Mouse (Mus musculus): ENCODE data around the gene Agpat4. TPM values are rescaled to one million over a fixed set of nuclear protein-coding genes. Genes with fewer than 3 reads are reported as not detected.

The Agpat4 gene
- polyA plus RNA-seq, 1 experiment: not detected

DNA sequence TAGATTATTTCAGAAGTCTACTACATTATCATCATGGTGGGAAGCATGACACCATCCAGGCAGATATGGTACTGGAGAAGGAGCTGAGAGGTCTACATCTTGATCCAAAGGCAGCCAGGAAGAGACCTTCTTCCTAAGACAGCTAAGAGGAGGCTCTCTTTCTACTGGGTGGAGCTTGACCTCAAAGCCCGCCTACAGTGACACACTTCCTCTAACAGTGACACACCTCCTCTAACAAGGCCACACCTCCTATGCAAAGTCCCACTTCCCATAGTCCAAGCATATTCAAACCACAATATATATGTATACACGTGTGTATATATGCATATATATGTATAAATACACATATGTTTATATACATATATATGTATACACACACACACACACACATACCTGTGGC is 32.5 kb downstream of the Agpat4 start:
- no peak overlapping the region for H3K4me3 ChIP-seq (ENCODE audit: insufficient read depth, low read depth, low read length)
- peaks cover 18% of the 10 kb centered on the region for H3K4me1 ChIP-seq (ENCODE audit: control insufficient read depth, insufficient read depth, low read length)
- 95% methylated on average over 2 of the region's 2 CpGs for WGBS
- TF ChIP-seq POLR2A (IDR thresholded peaks at IDR 0.05; ENCODE audit: insufficient read depth, low read depth, low read length): no peak
- no peak for TF ChIP-seq CTCF (IDR thresholded peaks at IDR 0.05; ENCODE audit: insufficient read depth, low read depth, low read length)
- H3K27ac ChIP-seq (ENCODE audit: insufficient read depth, low read depth, low read length): no peak overlapping the region

DNA sequence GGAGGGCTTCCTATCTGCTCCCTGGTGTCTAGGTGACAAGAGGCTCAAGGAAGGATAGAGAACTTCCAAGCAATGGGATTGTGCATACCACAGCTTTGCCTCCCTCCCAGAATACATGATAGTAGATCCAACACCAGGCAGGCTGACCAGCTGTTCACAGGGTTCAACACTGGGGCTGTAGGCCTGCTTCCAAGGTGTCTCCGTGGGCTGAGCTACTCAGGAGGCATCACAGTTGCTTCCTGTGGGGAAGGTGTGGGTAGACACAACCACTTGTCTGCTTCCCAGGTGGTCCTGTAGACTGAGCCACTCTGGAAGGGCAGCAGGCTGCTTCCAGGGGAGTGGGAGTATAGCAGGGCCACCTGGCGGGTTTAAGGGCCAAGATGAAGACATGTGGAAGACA is 35.8 kb downstream of the Agpat4 start:
- Histone ChIP-seq H3K4me3 (ENCODE audit: insufficient read depth, low read depth, low read length) (no peak overlapping the region), H3K4me1 (ENCODE audit: control insufficient read depth, insufficient read depth, low read length) (peaks cover 21% of the 10 kb centered on the region), H3K27ac (ENCODE audit: insufficient read depth, low read depth, low read length) (0 out of 2 replicates have a peak overlapping the region, but pooled peaks have one; percentile 25)
- WGBS: 83% methylated on average over 2 of the region's 2 CpGs
- TF ChIP-seq POLR2A (IDR thresholded peaks at IDR 0.05; ENCODE audit: insufficient read depth, low read depth, low read length) (no peak), CTCF (IDR thresholded peaks at IDR 0.05; ENCODE audit: insufficient read depth, low read depth, low read length) (no peak)

DNA sequence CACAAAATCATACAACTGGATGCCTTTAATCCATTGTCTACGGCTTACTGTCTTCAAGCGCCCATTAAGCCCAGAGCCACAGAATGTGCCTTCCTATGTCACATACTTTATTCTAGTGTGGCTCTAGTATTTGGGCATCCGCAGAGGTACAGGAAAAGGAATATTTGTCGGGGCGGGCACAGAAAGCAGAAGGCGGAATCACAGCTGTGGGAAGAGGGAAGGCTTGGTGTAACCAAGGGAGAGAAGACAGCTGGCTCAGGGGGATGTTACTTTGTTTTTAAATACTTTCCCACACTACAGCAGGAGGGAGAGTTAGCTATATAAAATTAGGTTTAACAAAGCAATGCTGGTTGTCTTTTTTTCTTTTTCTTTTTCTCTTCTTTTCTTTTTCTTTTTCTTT is 36.7 kb downstream of the Agpat4 start:
- 35% methylated on average over 6 of the region's 6 CpGs for WGBS
- no peak for TF ChIP-seq CTCF (IDR thresholded peaks at IDR 0.05; ENCODE audit: insufficient read depth, low read depth, low read length)
- TF ChIP-seq POLR2A (IDR thresholded peaks at IDR 0.05; ENCODE audit: insufficient read depth, low read depth, low read length): no peak
- Histone ChIP-seq H3K27ac (ENCODE audit: insufficient read depth, low read depth, low read length) (no peak overlapping the region), H3K4me3 (ENCODE audit: insufficient read depth, low read depth, low read length) (no peak overlapping the region), H3K4me1 (ENCODE audit: control insufficient read depth, insufficient read depth, low read length) (peaks cover 25% of the 10 kb centered on the region)

GRCm38 (mm10) chr17:12155872-12156271 is 37.4 kb downstream of the Agpat4 start:
- peaks cover 28% of the 10 kb centered on the region for H3K4me1 ChIP-seq (ENCODE audit: control insufficient read depth, insufficient read depth, low read length)
- H3K27ac ChIP-seq (ENCODE audit: insufficient read depth, low read depth, low read length): peak overlapping the region; percentile 46; the same call in 1 of the 2 replicates
- TF ChIP-seq CTCF (IDR thresholded peaks at IDR 0.05; ENCODE audit: insufficient read depth, low read depth, low read length) (no peak), POLR2A (IDR thresholded peaks at IDR 0.05; ENCODE audit: insufficient read depth, low read depth, low read length) (no peak)
- 91% methylated on average over 4 of the region's 4 CpGs for WGBS
- no peak overlapping the region for H3K4me3 ChIP-seq (ENCODE audit: insufficient read depth, low read depth, low read length)

DNA sequence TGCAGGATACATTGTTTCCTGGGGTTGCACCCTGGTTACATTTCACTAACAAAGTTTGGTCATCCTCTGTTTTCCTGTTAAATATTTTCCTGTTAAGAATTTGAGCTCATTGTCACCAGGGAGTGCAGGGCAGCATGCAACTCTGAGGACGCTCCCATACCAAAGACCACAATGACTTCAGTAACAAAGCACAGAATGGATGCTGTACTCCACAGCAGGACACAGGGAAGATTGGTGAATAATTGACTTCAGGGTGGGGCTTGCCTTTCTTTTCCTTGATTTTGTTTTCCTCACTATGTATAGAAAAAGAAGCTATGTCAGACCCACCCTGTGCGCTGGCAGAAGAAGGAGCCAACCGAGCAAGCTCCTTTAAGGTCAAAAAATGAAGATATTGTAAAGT is 38.2 kb downstream of the Agpat4 start:
- TF ChIP-seq CTCF (IDR thresholded peaks at IDR 0.05; ENCODE audit: insufficient read depth, low read depth, low read length) (no peak), POLR2A (IDR thresholded peaks at IDR 0.05; ENCODE audit: insufficient read depth, low read depth, low read length) (no peak)
- Histone ChIP-seq H3K4me1 (ENCODE audit: control insufficient read depth, insufficient read depth, low read length) (peaks cover 30% of the 10 kb centered on the region), H3K27ac (ENCODE audit: insufficient read depth, low read depth, low read length) (no peak overlapping the region), H3K4me3 (ENCODE audit: insufficient read depth, low read depth, low read length) (no peak overlapping the region)
- WGBS: 88% methylated on average over 3 of the region's 3 CpGs

DNA sequence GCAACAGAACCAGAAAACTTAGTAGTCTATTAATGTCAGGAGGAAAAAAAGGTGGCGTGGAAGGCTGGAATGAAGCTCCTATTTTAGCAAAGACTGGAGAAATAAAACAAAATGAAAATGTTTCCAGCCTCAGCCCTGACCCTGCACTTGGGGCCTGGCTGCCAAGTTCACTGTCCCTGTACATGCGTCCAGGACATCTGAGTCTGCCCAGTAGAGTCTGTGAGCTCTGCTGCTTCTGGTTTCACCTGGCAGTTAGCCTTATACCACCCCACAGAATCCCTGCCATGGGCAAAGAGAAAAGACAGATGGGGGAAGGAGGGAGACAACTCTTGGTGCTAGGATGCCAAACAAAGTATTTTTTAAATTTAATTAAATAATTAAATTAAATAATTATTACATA is 38.7 kb downstream of the Agpat4 start:
- H3K4me1 ChIP-seq (ENCODE audit: control insufficient read depth, insufficient read depth, low read length): peaks cover 28% of the 10 kb centered on the region
- 89% methylated on average over 2 of the region's 2 CpGs for WGBS

GRCm38 (mm10) chr17:12159187-12160060 is 40.9 kb downstream of the Agpat4 start:
- 79% methylated on average over 16 of the region's 16 CpGs for WGBS
- H3K27ac ChIP-seq (ENCODE audit: insufficient read depth, low read depth, low read length): no peak overlapping the region
- TF ChIP-seq POLR2A (IDR thresholded peaks at IDR 0.05; ENCODE audit: insufficient read depth, low read depth, low read length) (no peak), CTCF (IDR thresholded peaks at IDR 0.05; ENCODE audit: insufficient read depth, low read depth, low read length) (no peak)
- H3K4me1 ChIP-seq (ENCODE audit: control insufficient read depth, insufficient read depth, low read length): peaks cover 37% of the 10 kb centered on the region
- no peak overlapping the region for H3K4me3 ChIP-seq (ENCODE audit: insufficient read depth, low read depth, low read length)

More for the DNA sequence above, 38.7 kb downstream of the Agpat4 start:
- Histone ChIP-seq H3K27ac (ENCODE audit: insufficient read depth, low read depth, low read length) (no peak overlapping the region), H3K4me3 (ENCODE audit: insufficient read depth, low read depth, low read length) (no peak overlapping the region)
- TF ChIP-seq POLR2A (IDR thresholded peaks at IDR 0.05; ENCODE audit: insufficient read depth, low read depth, low read length) (no peak), CTCF (IDR thresholded peaks at IDR 0.05; ENCODE audit: insufficient read depth, low read depth, low read length) (no peak)

DNA sequence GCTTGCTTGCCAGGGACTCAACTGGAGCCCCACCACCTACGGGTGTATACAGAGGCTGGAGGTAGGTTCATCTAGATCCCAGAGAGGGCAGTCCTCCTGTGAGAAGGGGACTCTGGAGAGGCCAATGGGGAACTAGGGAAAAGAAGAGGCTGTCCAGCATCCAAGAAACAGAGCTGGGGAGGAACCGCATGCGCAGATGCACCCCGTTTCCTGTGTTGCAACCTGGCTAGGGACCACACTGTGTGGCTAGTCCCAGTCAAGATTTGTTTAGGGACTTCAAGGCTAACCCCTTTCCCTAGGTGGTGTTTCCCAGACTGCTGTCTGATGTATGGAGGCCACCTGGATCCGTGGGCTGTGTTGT is 41.5 kb downstream of the Agpat4 start:
- H3K4me3 ChIP-seq (ENCODE audit: insufficient read depth, low read depth, low read length): no peak overlapping the region
- WGBS: 94% methylated on average over 5 of the region's 5 CpGs
- no peak overlapping the region for H3K27ac ChIP-seq (ENCODE audit: insufficient read depth, low read depth, low read length)
- H3K4me1 ChIP-seq (ENCODE audit: control insufficient read depth, insufficient read depth, low read length): peaks cover 36% of the 10 kb centered on the region
- TF ChIP-seq CTCF (IDR thresholded peaks at IDR 0.05; ENCODE audit: insufficient read depth, low read depth, low read length): no peak
- no peak for TF ChIP-seq POLR2A (IDR thresholded peaks at IDR 0.05; ENCODE audit: insufficient read depth, low read depth, low read length)

- peaks cover 36% of the 10 kb centered on the region for H3K4me1 ChIP-seq (ENCODE audit: control insufficient read depth, insufficient read depth, low read length)
- TF ChIP-seq POLR2A (IDR thresholded peaks at IDR 0.05; ENCODE audit: insufficient read depth, low read depth, low read length) (no peak), CTCF (IDR thresholded peaks at IDR 0.05; ENCODE audit: insufficient read depth, low read depth, low read length) (no peak)
- H3K27ac ChIP-seq (ENCODE audit: insufficient read depth, low read depth, low read length): no peak overlapping the region
- no peak overlapping the region for H3K4me3 ChIP-seq (ENCODE audit: insufficient read depth, low read depth, low read length)
- 92% methylated on average over 2 of the region's 2 CpGs for WGBS
Observed at GRCm38 (mm10) chr17:12160540-12160939, 42.0 kb downstream of the Agpat4 start.

All from olfactory bulb, adult 2 months (tissue).